Mouse (Mus musculus) MEL (cell line): ENCODE measurements around the gene Kdm1a. TPM values are rescaled to one million over a fixed set of nuclear protein-coding genes. Genes with fewer than 3 reads are reported as not detected.

Experiments used
- DNase-seq: peaks from one replicate; pipeline ENCODE4 v3.0.0; 2011; ENCODE audit warnings: low read depth, low spot score
- H3K27ac ChIP-seq: 2 replicates; pipeline ENCODE4 v1.5.1; 2012; ENCODE audit warnings: low read depth, mild to moderate bottlenecking, control low read depth, low read length, moderate library complexity; ENCODE audit not compliant: control insufficient read depth
- H3K27me3 ChIP-seq, 2 experiments: fragments of 150-350 bp in 1 of 2; sonication (generic) in 1 of 2; 2 replicates each; pipeline ENCODE4 v1.6.1; 2012; ENCODE audit warnings: low read length in 2 of 2, mild to moderate bottlenecking in 2 of 2, improper control_type of control experiment in 1 of 2, moderate library complexity in 1 of 2; ENCODE audit not compliant: insufficient read depth in 2 of 2, control insufficient read depth in 1 of 2
- H3K36me3 ChIP-seq, 2 experiments: 2 replicates each; pipeline ENCODE4 v1.6.1; 2012 to 2014; ENCODE audit warnings: low read length in 2 of 2, improper control_type of control experiment in 1 of 2, inconsistent platforms in 1 of 2, mild to moderate bottlenecking in 1 of 2; ENCODE audit not compliant: insufficient read depth in 2 of 2, control insufficient read depth in 1 of 2
- H3K4me1 ChIP-seq, 2 experiments: fragments of 150-350 bp in 1 of 2; sonication (generic) in 1 of 2; 2 replicates each; pipeline ENCODE4 v1.6.1; 2012; ENCODE audit warnings: low read length in 2 of 2, improper control_type of control experiment in 1 of 2, mild to moderate bottlenecking in 1 of 2; ENCODE audit not compliant: insufficient read depth in 2 of 2, control insufficient read depth in 1 of 2
- H3K4me3 ChIP-seq, 2 experiments: fragments of 150-350 bp in 1 of 2; sonication (generic) in 1 of 2; 2 replicates each; pipeline ENCODE4 v1.5.1; 2012; ENCODE audit warnings: low read depth in 2 of 2, low read length in 2 of 2, mild to moderate bottlenecking in 2 of 2, moderate library complexity in 2 of 2, control low read depth in 1 of 2, improper control_type of control experiment in 1 of 2; ENCODE audit not compliant: control insufficient read depth in 1 of 2, insufficient read depth in 1 of 2
- H3K79me2 ChIP-seq: 2 replicates; pipeline ENCODE4 v1.6.1; 2012; ENCODE audit warnings: mild to moderate bottlenecking, low read length, moderate library complexity; ENCODE audit not compliant: control insufficient read depth, poor library complexity, insufficient read depth
- H3K9ac ChIP-seq: 2 replicates; pipeline ENCODE4 v1.6.1; 2012; ENCODE audit warnings: low read depth, mild to moderate bottlenecking, control low read depth, low read length, moderate library complexity; ENCODE audit not compliant: control insufficient read depth, poor library complexity, severe bottlenecking
- H3K9me3 ChIP-seq: fragments of 150-350 bp; sonication (generic); replicated peaks from 2 replicates; pipeline ENCODE4 v1.6.1; 2012; ENCODE audit warnings: mild to moderate bottlenecking, low read length, improper control_type of control experiment, moderate library complexity; ENCODE audit not compliant: insufficient read depth
- BHLHE40 ChIP-seq: IDR thresholded peaks from 2 replicates; pipeline ENCODE4 v1.6.1; 2012; ENCODE audit warnings: low read depth, mild to moderate bottlenecking, inconsistent platforms, low read length, improper control_type of control experiment, borderline replicate concordance
- ELF1 ChIP-seq: IDR thresholded peaks from 2 replicates; pipeline ENCODE4 v1.6.1; 2014; ENCODE audit warnings: low read depth, mild to moderate bottlenecking, inconsistent platforms, low read length, improper control_type of control experiment, moderate library complexity
- EP300 ChIP-seq, 2 experiments: IDR thresholded peaks; 2 replicates each; pipeline ENCODE4 v1.6.1; 2011; ENCODE audit warnings: improper control_type of control experiment in 2 of 2, low read length in 2 of 2, low read depth in 1 of 2, mild to moderate bottlenecking in 1 of 2
- HCFC1 ChIP-seq: IDR thresholded peaks from 2 replicates; pipeline ENCODE4 v1.6.1; 2012; ENCODE audit warnings: low read depth, mild to moderate bottlenecking, inconsistent platforms, low read length, improper control_type of control experiment, moderate library complexity
- KAT2A ChIP-seq: conservative IDR thresholded peaks from 2 replicates; pipeline ENCODE4 v1.6.1; 2012; ENCODE audit warnings: low read depth, low read length, improper control_type of control experiment, inconsistent platforms
- MAFK ChIP-seq: IDR thresholded peaks from 2 replicates; pipeline ENCODE4 v1.6.1; 2011; ENCODE audit warnings: low read depth, mild to moderate bottlenecking, low read length, improper control_type of control experiment, borderline replicate concordance
- MYB ChIP-seq: IDR thresholded peaks from 2 replicates; pipeline ENCODE4 v1.6.1; 2011; ENCODE audit warnings: mild to moderate bottlenecking, low read depth, low read length, improper control_type of control experiment
- MYC ChIP-seq: IDR thresholded peaks from 2 replicates; pipeline ENCODE4 v1.6.1; 2011; ENCODE audit warnings: low read depth, mild to moderate bottlenecking, low read length, improper control_type of control experiment, moderate library complexity
- NRF1 ChIP-seq: IDR thresholded peaks from 2 replicates; pipeline ENCODE4 v1.6.1; 2014; ENCODE audit warnings: low read depth, mild to moderate bottlenecking, inconsistent platforms, low read length, improper control_type of control experiment, moderate library complexity; ENCODE audit not compliant: poor library complexity, insufficient read depth, severe bottlenecking
- POLR2AphosphoS2 ChIP-seq: IDR thresholded peaks from 2 replicates; pipeline ENCODE4 v1.6.1; 2011; ENCODE audit warnings: low read length, improper control_type of control experiment
- SIN3A ChIP-seq: IDR thresholded peaks from 2 replicates; pipeline ENCODE4 v1.6.1; 2012; ENCODE audit warnings: low read length, improper control_type of control experiment, inconsistent platforms
- TAL1 ChIP-seq: IDR thresholded peaks from 2 replicates; pipeline ENCODE4 v1.6.1; 2012; ENCODE audit warnings: mild to moderate bottlenecking, inconsistent platforms, low read length, moderate library complexity, mixed read lengths
- TBP ChIP-seq: IDR thresholded peaks from 2 replicates; pipeline ENCODE4 v1.8.0; 2011; ENCODE audit warnings: low read depth, low read length, improper control_type of control experiment
- USF1 ChIP-seq: IDR thresholded peaks from 2 replicates; pipeline ENCODE4 v1.6.1; 2014; ENCODE audit warnings: low read depth, mild to moderate bottlenecking, inconsistent platforms, low read length, improper control_type of control experiment, moderate library complexity
- USF2 ChIP-seq, 2 experiments: IDR thresholded peaks; 2 replicates each; pipeline ENCODE4 v1.6.1; 2011 to 2012; ENCODE audit warnings: improper control_type of control experiment in 2 of 2, low read length in 2 of 2, borderline replicate concordance in 1 of 2, inconsistent platforms in 1 of 2, low read depth in 1 of 2, mild to moderate bottlenecking in 1 of 2; ENCODE audit not compliant: insufficient read depth in 1 of 2
- ZKSCAN1 ChIP-seq: IDR thresholded peaks from 2 replicates; pipeline ENCODE4 v1.6.1; 2012; ENCODE audit warnings: low read depth, mild to moderate bottlenecking, inconsistent platforms, low read length, improper control_type of control experiment, moderate library complexity
- ZMIZ1 ChIP-seq: IDR thresholded peaks from 2 replicates; pipeline ENCODE4 v1.6.1; 2012; ENCODE audit warnings: low read depth, mild to moderate bottlenecking, inconsistent platforms, low read length, improper control_type of control experiment, moderate library complexity
- polyA plus RNA-seq, 2 experiments: library from polyadenylated mRNA; stranded (reverse) in 1 of 2; unstranded in 1 of 2; fragments of >175 nt in 1 of 2; fragments of >200 nt in 1 of 2; gene quantifications; 2 replicates each; pipeline versions ENCODE4 v1.2.1 to v1.2.4; 2012; ENCODE audit warnings: low replicate concordance in 2 of 2, low read depth in 1 of 2; ENCODE audit not compliant: insufficient read length in 2 of 2, insufficient read depth in 1 of 2, missing spikeins in 1 of 2
- total RNA-seq: library from RNA; depleted of rRNA; stranded (reverse); fragments of 300-350 nt; gene quantifications from 2 replicates; pipeline ENCODE4 v1.2.3, GENCODE M21; 2012

Gene Kdm1a
- total and polyA plus RNA-seq, 3 experiments, result 60.7 to 90.1 TPM; not detected in 1

- TF ChIP-seq USF1 (no peak), NRF1 (no peak), BHLHE40 (no peak), MYB (no peak), ELF1 (no peak), POLR2AphosphoS2 (no peak), TAL1 (no peak), EP300 (IDR thresholded peaks at IDR 0.05; ENCODE audit: low read depth in 1 of 2, low read length in 2 of 2) (no peak), USF2 (IDR thresholded peaks at IDR 0.05; ENCODE audit: borderline replicate concordance in 1 of 2, insufficient read depth in 1 of 2, low read depth in 1 of 2, low read length in 2 of 2) (no peak), KAT2A (no peak), ZKSCAN1 (no peak), SIN3A (no peak), MYC (no peak), TBP (no peak), MAFK (no peak), ZMIZ1 (no peak)
- H3K4me1 ChIP-seq, result peaks cover 0 to 5% of the 10 kb centered on the region in 2 experiments; a peak in 3 of 4 replicates
- H3K9me3 ChIP-seq, result no peaks in the 10 kb centered on the region
- H3K36me3 ChIP-seq, result peaks cover 0 to 6% of the 10 kb centered on the region in 2 experiments; a peak in 2 of 4 replicates
- no peak overlapping the region for H3K27ac ChIP-seq
- DNase-seq, result no peak
- no peak overlapping the region for H3K9ac ChIP-seq
- no peak overlapping the region for H3K4me3 ChIP-seq
- H3K79me2 ChIP-seq, result peaks cover 14% of the 10 kb centered on the region
- H3K27me3 ChIP-seq, result no peaks in the 10 kb centered on the region
Measured at GRCm38 (mm10) chr4:136605756-136606485, 3.4 kb upstream of the Kdm1a start.

DNA sequence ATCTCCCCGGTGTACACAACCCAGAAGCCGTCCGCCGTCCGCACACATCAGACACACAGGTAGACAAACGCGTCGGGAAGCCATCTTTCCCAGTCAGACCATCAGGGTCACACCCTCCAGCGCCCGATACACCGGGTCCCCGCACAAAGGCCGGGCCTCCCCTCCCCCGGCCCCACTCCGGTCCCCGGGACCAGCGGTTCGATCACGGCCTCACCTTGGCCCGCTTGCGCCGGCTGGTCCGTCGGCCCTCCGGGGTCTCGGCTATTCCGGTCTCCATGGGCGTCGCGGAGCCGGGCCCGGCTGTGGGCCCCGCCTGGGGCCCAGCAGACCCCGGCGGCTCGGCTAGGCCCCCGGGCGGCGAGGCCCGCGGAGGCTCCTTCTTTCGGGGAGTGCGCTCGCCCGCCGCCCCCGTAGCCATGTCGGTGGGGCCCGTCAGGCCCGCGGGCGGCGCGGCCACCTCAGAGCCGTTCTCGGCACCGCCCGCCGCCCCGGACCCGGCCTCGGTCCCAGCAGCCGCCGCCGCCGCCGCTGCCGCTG, 437 bp downstream of the Kdm1a start:
- Histone ChIP-seq H3K27ac (peak overlapping the region; percentile 14; the same call in 1 of the 2 replicates), H3K27me3 (no peaks in the 10 kb centered on the region), H3K9ac (peak overlapping the region; percentile 89), H3K79me2 (peaks cover 39% of the 10 kb centered on the region), H3K4me1 (peaks cover 4 to 11% of the 10 kb centered on the region in 2 experiments)
- peak; percentile 62 for DNase-seq
- peak; percentile 36; the same call in 1 of the 2 replicates for TF ChIP-seq HCFC1
- no peak for TF ChIP-seq TAL1
- TF ChIP-seq, all 39 proteins: peak for 1
- Histone ChIP-seq H3K9me3 (no peaks in the 10 kb centered on the region), H3K36me3 (peaks cover 0 to 16% of the 10 kb centered on the region in 2 experiments; a peak in 2 of 4 replicates), H3K4me3 (peak overlapping the region; percentile 73 to 100)
